Mouse (Mus musculus) heart, embryonic 14.5 days (tissue): ENCODE results near the gene Hspa8. TPM values are rescaled to one million over a fixed set of nuclear protein-coding genes. Genes with fewer than 3 reads are reported as not detected.

Experiments used
- ATAC-seq: fragments of 200-750 bp; cut with Nextera tagmentation; 2 replicates; pipeline ENCODE4 v1.8.0; 2017; ENCODE audit warnings: low read depth, moderate TSS enrichment; ENCODE audit not compliant: insufficient number of reproducible peaks, insufficient read depth, low FRiP score
- H3K27ac ChIP-seq, 2 experiments: fragments of 200-500 bp in 1 of 2; fragments of 300-500 bp in 1 of 2; sonication (generic) in 1 of 2; replicated peaks in 1 of 2; 2 replicates each; pipeline ENCODE4 v1.5.1; 2012 to 2014; ENCODE audit warnings: low read depth in 2 of 2, low read length in 2 of 2, control low read depth in 1 of 2, mild to moderate bottlenecking in 1 of 2, mixed read lengths in 1 of 2; ENCODE audit not compliant: control insufficient read depth in 1 of 2, insufficient read depth in 1 of 2
- H3K27me3 ChIP-seq: fragments of 300-500 bp; sonication (generic); 2 replicates; pipeline ENCODE4 v1.6.1; 2014; ENCODE audit warnings: mild to moderate bottlenecking, low read length, control low read depth; ENCODE audit not compliant: control insufficient read depth, insufficient read depth
- H3K36me3 ChIP-seq: fragments of 300-500 bp; sonication (generic); 2 replicates; pipeline ENCODE4 v1.6.1; 2014; ENCODE audit warnings: mild to moderate bottlenecking, control low read depth, low read length, mixed read lengths; ENCODE audit not compliant: control insufficient read depth, insufficient read depth
- H3K4me1 ChIP-seq, 2 experiments: fragments of 200-500 bp in 1 of 2; fragments of 300-500 bp in 1 of 2; sonication (generic) in 1 of 2; 2 replicates each; pipeline ENCODE4 v1.6.1; 2012 to 2014; ENCODE audit warnings: low read length in 2 of 2, control low read depth in 1 of 2, mixed read lengths in 1 of 2; ENCODE audit not compliant: control insufficient read depth in 2 of 2, insufficient read depth in 2 of 2
- H3K4me2 ChIP-seq: fragments of 300-500 bp; sonication (generic); 2 replicates; pipeline ENCODE4 v1.6.1; 2014; ENCODE audit warnings: mild to moderate bottlenecking, low read length
- H3K4me3 ChIP-seq, 2 experiments: fragments of 200-500 bp in 1 of 2; fragments of 300-500 bp in 1 of 2; sonication (generic) in 1 of 2; 2 replicates each; pipeline ENCODE4 v1.5.1; 2012 to 2014; ENCODE audit warnings: low read length in 2 of 2, mild to moderate bottlenecking in 2 of 2, control low read depth in 1 of 2, low read depth in 1 of 2, moderate library complexity in 1 of 2; ENCODE audit not compliant: control insufficient read depth in 1 of 2, insufficient read depth in 1 of 2
- H3K9ac ChIP-seq: fragments of 300-500 bp; sonication (generic); 2 replicates; pipeline ENCODE4 v1.6.1; 2014; ENCODE audit warnings: mild to moderate bottlenecking, low read length
- H3K9me3 ChIP-seq: fragments of 300-500 bp; sonication (generic); 2 replicates; pipeline ENCODE4 v1.6.1; 2016; ENCODE audit warnings: low read length, control low read depth; ENCODE audit not compliant: control insufficient read depth
- WGBS: fragments of 180-500 bp; shearing (Covaris S2); extraction: QIAGEN DNeasy Blood & Tissue Kit; methylation state at CpG from one replicate; pipeline ENCODE4 v1.1.7; 2014; 5-methylcytosine and 5-hydroxymethylcytosine counted together
- polyA plus RNA-seq: library from polyadenylated mRNA; unstranded; fragments of >200 nt; fragmentation: Nextera tagmentation; extraction: Ambion mirVana; gene quantifications from 2 replicates; pipeline ENCODE4 v1.2.1, GENCODE M21; 2014

The Hspa8 gene
- polyA plus RNA-seq, 1 experiment from 2014 or later = 1,682 TPM

GRCm38 (mm10) chr9:40776459-40777248 is 24.1 kb upstream of the Hspa8 start:
- H3K9ac ChIP-seq = no peak overlapping the region
- H3K4me3 ChIP-seq = no peak overlapping the region
- H3K9me3 ChIP-seq = 0 out of 2 replicates have a peak, but pooled peaks cover 1% of the 10 kb centered on the region
- H3K4me1 ChIP-seq = peaks cover 9 to 21% of the 10 kb centered on the region in 2 experiments; a peak in 3 of 4 replicates
- no peaks in the 10 kb centered on the region for H3K27me3 ChIP-seq
- no peak overlapping the region for H3K4me2 ChIP-seq
- WGBS = 43% methylated on average over 11 of the region's 11 CpGs
- peak overlapping the region; percentile 25 to 72; a peak in 3 of 4 replicates for H3K27ac ChIP-seq
- H3K36me3 ChIP-seq = no peaks in the 10 kb centered on the region
- ATAC-seq = 0 out of 2 replicates have a peak, but pooled peaks have one; percentile 43

- no peak for ATAC-seq
These were observed 20.7 kb upstream of the Hspa8 start for GRCm38 (mm10) chr9:40780111-40780510.

GRCm38 (mm10) chr9:40780892-40781725 is 19.7 kb upstream of the Hspa8 start:
- Histone ChIP-seq H3K27ac (peak overlapping the region; percentile 75), H3K9me3 (0 out of 2 replicates have a peak, but pooled peaks cover 3% of the 10 kb centered on the region), H3K36me3 (no peaks in the 10 kb centered on the region), H3K9ac (no peak overlapping the region), H3K4me2 (no peak overlapping the region), H3K27me3 (no peaks in the 10 kb centered on the region), H3K4me3 (no peak overlapping the region), H3K4me1 (peaks cover 15 to 35% of the 10 kb centered on the region in 2 experiments)
- ATAC-seq = no peak
- 57% methylated on average over 11 of the region's 11 CpGs for WGBS

More at GRCm38 (mm10) chr9:40780111-40780510, 20.7 kb upstream of the Hspa8 start:
- H3K4me3 ChIP-seq = no peak overlapping the region
- H3K27me3 ChIP-seq = no peaks in the 10 kb centered on the region
- H3K4me2 ChIP-seq = no peak overlapping the region
- H3K9me3 ChIP-seq = 0 out of 2 replicates have a peak, but pooled peaks cover 3% of the 10 kb centered on the region
- H3K36me3 ChIP-seq = no peaks in the 10 kb centered on the region
- H3K27ac ChIP-seq = no peak overlapping the region
- 70% methylated on average over 3 of the region's 3 CpGs for WGBS
- H3K4me1 ChIP-seq = peaks cover 17 to 38% of the 10 kb centered on the region in 2 experiments
- H3K9ac ChIP-seq = no peak overlapping the region

GRCm38 (mm10) chr9:40781726-40782581 is 18.8 kb upstream of the Hspa8 start:
- Histone ChIP-seq H3K27ac (peak overlapping the region; percentile 20 to 75; a peak in 3 of 4 replicates), H3K9me3 (0 out of 2 replicates have a peak, but pooled peaks cover 3% of the 10 kb centered on the region), H3K36me3 (no peaks in the 10 kb centered on the region), H3K9ac (peak overlapping the region; percentile 44; the same call in 1 of the 2 replicates), H3K4me1 (peaks cover 13 to 27% of the 10 kb centered on the region in 2 experiments), H3K27me3 (no peaks in the 10 kb centered on the region), H3K4me3 (peak overlapping the region in 1 of 2 experiments; percentile 24; a peak in 2 of 4 replicates), H3K4me2 (peak overlapping the region; percentile 57)
- WGBS = 37% methylated on average over 26 of the region's 26 CpGs
- ATAC-seq = 0 out of 2 replicates have a peak, but pooled peaks have one; percentile 29

GRCm38 (mm10) chr9:40783641-40784373 is 17.0 kb upstream of the Hspa8 start:
- Histone ChIP-seq H3K27me3 (no peaks in the 10 kb centered on the region), H3K9me3 (0 out of 2 replicates have a peak, but pooled peaks cover 3% of the 10 kb centered on the region), H3K4me3 (no peak overlapping the region), H3K27ac (peak overlapping the region; percentile 62 to 77), H3K9ac (peak overlapping the region; percentile 8; the same call in 1 of the 2 replicates), H3K36me3 (no peaks in the 10 kb centered on the region), H3K4me1 (peaks cover 13 to 26% of the 10 kb centered on the region in 2 experiments), H3K4me2 (peak overlapping the region; percentile 43)
- 26% methylated on average over 13 of the region's 13 CpGs for WGBS
- ATAC-seq = 0 out of 2 replicates have a peak, but pooled peaks have one; percentile 64

GRCm38 (mm10) chr9:40784374-40784967 is 16.3 kb upstream of the Hspa8 start:
- peak overlapping the region; percentile 8; the same call in 1 of the 2 replicates for H3K9ac ChIP-seq
- 15% methylated on average over 9 of the region's 9 CpGs for WGBS

More at GRCm38 (mm10) chr9:40784374-40784967, 16.3 kb upstream of the Hspa8 start:
- no peaks in the 10 kb centered on the region for H3K36me3 ChIP-seq
- H3K4me3 ChIP-seq = no peak overlapping the region
- H3K9me3 ChIP-seq = 0 out of 2 replicates have a peak, but pooled peaks cover 3% of the 10 kb centered on the region
- no peaks in the 10 kb centered on the region for H3K27me3 ChIP-seq
- H3K4me1 ChIP-seq = peaks cover 13 to 26% of the 10 kb centered on the region in 2 experiments
- H3K27ac ChIP-seq = peak overlapping the region; percentile 57 to 77
- H3K4me2 ChIP-seq = peak overlapping the region; percentile 43
- ATAC-seq = no peak
